Mouse (Mus musculus) embryonic facial prominence, embryonic 14.5 days (tissue): ENCODE data around the gene Ubxn10. TPM values are rescaled to one million over a fixed set of nuclear protein-coding genes. Genes with fewer than 3 reads are reported as not detected.
A peak's percentile ranks its signal among the peaks of the same experiment; 100 is the strongest.

ENCODE experiments used
- ATAC-seq: fragments of 200-750 bp; cut with Nextera tagmentation; 2 replicates; pipeline ENCODE4 v1.8.0; 2017; ENCODE audit warnings: low read depth, moderate number of reproducible peaks, moderate TSS enrichment
- DNase-seq: peaks from one replicate; pipeline ENCODE4 v3.0.0-alpha.2; 2015; ENCODE audit warnings: low spot score
- H3K27ac ChIP-seq: fragments of 300-500 bp; sonication (generic); replicated peaks from 2 replicates; pipeline ENCODE4 v1.5.1; 2014; ENCODE audit warnings: low read depth, mild to moderate bottlenecking, low read length, moderate library complexity
- H3K27me3 ChIP-seq: fragments of 300-500 bp; sonication (generic); replicated peaks from 2 replicates; pipeline ENCODE4 v1.6.1; 2014; ENCODE audit warnings: low read length; ENCODE audit not compliant: control insufficient read depth, insufficient read depth
- H3K36me3 ChIP-seq: fragments of 300-500 bp; sonication (generic); 2 replicates; pipeline ENCODE4 v1.6.1; 2014; ENCODE audit warnings: low read length, mixed read lengths; ENCODE audit not compliant: control insufficient read depth, insufficient read depth
- H3K4me1 ChIP-seq: fragments of 300-500 bp; sonication (generic); 2 replicates; pipeline ENCODE4 v1.6.1; 2014; ENCODE audit warnings: antibody characterized with exemption, low read length; ENCODE audit not compliant: control insufficient read depth, insufficient read depth
- H3K4me2 ChIP-seq: fragments of 300-500 bp; sonication (generic); 2 replicates; pipeline ENCODE4 v1.6.1; 2014; ENCODE audit warnings: low read depth, mild to moderate bottlenecking, low read length, moderate library complexity, mixed read lengths
- H3K4me3 ChIP-seq: fragments of 300-500 bp; sonication (generic); 2 replicates; pipeline ENCODE4 v1.5.1; 2014; ENCODE audit warnings: low read depth, mild to moderate bottlenecking, low read length
- H3K9ac ChIP-seq: fragments of 300-500 bp; sonication (generic); 2 replicates; pipeline ENCODE4 v1.6.1; 2014; ENCODE audit warnings: low read depth, mild to moderate bottlenecking, low read length, moderate library complexity, mixed read lengths
- H3K9me3 ChIP-seq: fragments of 300-500 bp; sonication (generic); 2 replicates; pipeline ENCODE4 v1.6.1; 2016; ENCODE audit warnings: low read length; ENCODE audit not compliant: control insufficient read depth
- WGBS: fragments of 180-500 bp; shearing (Covaris S2); extraction: QIAGEN DNeasy Blood & Tissue Kit; methylation state at CpG from one replicate; pipeline ENCODE4 v1.1.7; 2014; 5-methylcytosine and 5-hydroxymethylcytosine counted together
- polyA plus RNA-seq: library from polyadenylated mRNA; unstranded; fragments of >200 nt; fragmentation: Nextera tagmentation; extraction: Ambion mirVana; gene quantifications from 2 replicates; pipeline ENCODE4 v1.2.1, GENCODE M21; 2014

Ubxn10 gene
- polyA plus RNA-seq, 1 experiment from 2014 or later: 4.7 TPM

- DNase-seq (peak; percentile 22), ATAC-seq (peak; percentile 50; the same call in 1 of the 2 replicates)
- 63% methylated on average over 6 of the region's 10 CpGs for WGBS
Observed at GRCm38 (mm10) chr4:138747851-138748250, 10.9 kb upstream of the Ubxn10 start.

GRCm38 (mm10) chr4:138746866-138747265 is 9.9 kb upstream of the Ubxn10 start:
- WGBS: 92% methylated on average over 9 of the region's 9 CpGs
- Histone ChIP-seq H3K27ac (no peak overlapping the region), H3K4me2 (no peak overlapping the region), H3K4me1 (no peaks in the 10 kb centered on the region), H3K9me3 (no peaks in the 10 kb centered on the region), H3K9ac (no peak overlapping the region), H3K4me3 (no peak overlapping the region), H3K27me3 (no peaks in the 10 kb centered on the region), H3K36me3 (no peaks in the 10 kb centered on the region)
- DNase-seq (no peak), ATAC-seq (no peak)

More at GRCm38 (mm10) chr4:138747851-138748250, 10.9 kb upstream of the Ubxn10 start:
- Histone ChIP-seq H3K4me3 (no peak overlapping the region), H3K27ac (no peak overlapping the region), H3K9me3 (no peaks in the 10 kb centered on the region), H3K36me3 (no peaks in the 10 kb centered on the region), H3K9ac (no peak overlapping the region), H3K4me2 (no peak overlapping the region), H3K4me1 (no peaks in the 10 kb centered on the region), H3K27me3 (no peaks in the 10 kb centered on the region)

GRCm38 (mm10) chr4:138745884-138746283 is 8.9 kb upstream of the Ubxn10 start:
- H3K4me3 ChIP-seq: no peak overlapping the region
- ATAC-seq: peak; percentile 59; the same call in 1 of the 2 replicates

GRCm38 (mm10) chr4:138739136-138739851 is 2.3 kb upstream of the Ubxn10 start:
- peak; percentile 67 for ATAC-seq
- H3K27ac ChIP-seq: no peak overlapping the region
- WGBS: 15% methylated on average over 7 of the region's 7 CpGs
- H3K4me3 ChIP-seq: no peak overlapping the region
- H3K4me1 ChIP-seq: peaks cover 6% of the 10 kb centered on the region; the same call in 1 of the 2 replicates
- H3K27me3 ChIP-seq: no peaks in the 10 kb centered on the region
- H3K4me2 ChIP-seq: no peak overlapping the region
- DNase-seq: peak; percentile 32
- H3K9me3 ChIP-seq: no peaks in the 10 kb centered on the region
- no peaks in the 10 kb centered on the region for H3K36me3 ChIP-seq
- H3K9ac ChIP-seq: no peak overlapping the region

More at GRCm38 (mm10) chr4:138745884-138746283, 8.9 kb upstream of the Ubxn10 start:
- Histone ChIP-seq H3K4me1 (no peaks in the 10 kb centered on the region), H3K27ac (no peak overlapping the region), H3K9me3 (no peaks in the 10 kb centered on the region), H3K4me2 (no peak overlapping the region), H3K9ac (no peak overlapping the region), H3K27me3 (no peaks in the 10 kb centered on the region), H3K36me3 (no peaks in the 10 kb centered on the region)
- DNase-seq: peak; percentile 60
- 52% methylated on average over 4 of the region's 4 CpGs for WGBS

- Histone ChIP-seq H3K9me3 (no peaks in the 10 kb centered on the region), H3K27ac (no peak overlapping the region), H3K4me2 (no peak overlapping the region), H3K9ac (no peak overlapping the region), H3K4me3 (no peak overlapping the region), H3K36me3 (no peaks in the 10 kb centered on the region), H3K4me1 (peaks cover 6% of the 10 kb centered on the region; the same call in 1 of the 2 replicates), H3K27me3 (no peaks in the 10 kb centered on the region)
- DNase-seq (no peak), ATAC-seq (no peak)
- 88% methylated on average over 4 of the region's 4 CpGs for WGBS
Observed at GRCm38 (mm10) chr4:138734863-138735262, 2.1 kb downstream of the Ubxn10 start.

GRCm38 (mm10) chr4:138734105-138734504 is 2.9 kb downstream of the Ubxn10 start:
- H3K27ac ChIP-seq: no peak overlapping the region
- H3K36me3 ChIP-seq: no peaks in the 10 kb centered on the region
- H3K9me3 ChIP-seq: no peaks in the 10 kb centered on the region
- DNase-seq (no peak), ATAC-seq (no peak)
- 69% methylated on average over 7 of the region's 7 CpGs for WGBS
- H3K4me2 ChIP-seq: no peak overlapping the region
- H3K27me3 ChIP-seq: no peaks in the 10 kb centered on the region
- no peak overlapping the region for H3K4me3 ChIP-seq
- H3K4me1 ChIP-seq: peaks cover 2% of the 10 kb centered on the region; the same call in 1 of the 2 replicates
- H3K9ac ChIP-seq: no peak overlapping the region

GRCm38 (mm10) chr4:138729018-138729703 is 7.8 kb downstream of the Ubxn10 start:
- Histone ChIP-seq H3K9me3 (no peaks in the 10 kb centered on the region), H3K4me2 (no peak overlapping the region), H3K36me3 (no peaks in the 10 kb centered on the region), H3K9ac (no peak overlapping the region), H3K4me1 (peaks cover 16% of the 10 kb centered on the region), H3K27me3 (no peaks in the 10 kb centered on the region), H3K4me3 (no peak overlapping the region), H3K27ac (no peak overlapping the region)
- DNase-seq (peak; percentile 79), ATAC-seq (peak; percentile 48)
- 38% methylated on average over 9 of the region's 9 CpGs for WGBS

- no peaks in the 10 kb centered on the region for H3K9me3 ChIP-seq
- DNase-seq: no peak
- no peak overlapping the region for H3K4me3 ChIP-seq
- H3K27ac ChIP-seq: no peak overlapping the region
- WGBS: 70% methylated on average over 5 of the region's 5 CpGs
- no peaks in the 10 kb centered on the region for H3K36me3 ChIP-seq
- H3K4me2 ChIP-seq: no peak overlapping the region
- H3K9ac ChIP-seq: no peak overlapping the region
- peaks cover 20% of the 10 kb centered on the region for H3K4me1 ChIP-seq
- no peaks in the 10 kb centered on the region for H3K27me3 ChIP-seq
- ATAC-seq: no peak
Observed at GRCm38 (mm10) chr4:138725751-138726150, 11.2 kb downstream of the Ubxn10 start.
